Mouse (Mus musculus): ENCODE data around the gene Nipbl. TPM values are rescaled to one million over a fixed set of nuclear protein-coding genes. Genes with fewer than 3 reads are reported as not detected.

Nipbl gene
- polyA plus RNA-seq, 1 experiment from 2014 or later: 16.2 TPM

GRCm38 (mm10) chr15:8433239-8433947, 10.9 kb downstream of the Nipbl start:
- Histone ChIP-seq H3K4me3 (ENCODE audit: low read length) (no peak overlapping the region), H3K4me1 (replicated peaks; ENCODE audit: control insufficient read depth, insufficient read depth, low read length) (no peaks in the 10 kb centered on the region; the same call in 1 of the 2 replicates), H3K9ac (ENCODE audit: low read length) (no peak overlapping the region), H3K9me3 (ENCODE audit: control insufficient read depth, low read length) (no peaks in the 10 kb centered on the region), H3K27me3 (ENCODE audit: control insufficient read depth, insufficient read depth, low read depth, low read length) (no peaks in the 10 kb centered on the region), H3K27ac (ENCODE audit: low read length) (no peak overlapping the region), H3K4me2 (ENCODE audit: low read depth, low read length) (no peak overlapping the region), H3K36me3 (ENCODE audit: control insufficient read depth, insufficient read depth, low read length) (no peaks in the 10 kb centered on the region)
- no peak for ATAC-seq (ENCODE audit: low read depth)
- 83% methylated on average over 2 of the region's 2 CpGs for WGBS

DNA sequence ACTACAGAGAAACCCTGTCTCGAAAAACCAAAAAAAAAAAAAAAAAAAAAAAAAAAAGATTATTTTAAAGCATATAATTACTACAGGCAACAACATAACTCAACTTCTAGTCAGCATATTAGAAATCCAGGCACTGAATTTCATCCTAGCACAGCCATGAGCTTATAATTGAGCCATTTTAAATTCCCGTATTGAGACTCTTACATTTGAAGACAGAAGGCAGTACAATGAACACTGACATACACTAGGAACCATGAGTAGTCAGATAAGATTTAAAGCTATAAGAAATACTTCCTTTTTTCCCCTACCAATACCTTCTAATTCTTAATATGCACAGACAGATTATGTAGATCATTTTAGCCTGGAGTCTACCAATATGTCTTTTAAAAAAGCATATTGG, 11.7 kb downstream of the Nipbl start:
- no peaks in the 10 kb centered on the region; the same call in 1 of the 2 replicates for H3K4me1 ChIP-seq (replicated peaks; ENCODE audit: control insufficient read depth, insufficient read depth, low read length)
- no peak overlapping the region for H3K4me3 ChIP-seq (ENCODE audit: low read length)
- 98% methylated on average over 2 of the region's 2 CpGs for WGBS
- ATAC-seq (ENCODE audit: low read depth): no peak
- no peak overlapping the region for H3K27ac ChIP-seq (ENCODE audit: low read length)
- H3K4me2 ChIP-seq (ENCODE audit: low read depth, low read length): no peak overlapping the region
- H3K27me3 ChIP-seq (ENCODE audit: control insufficient read depth, insufficient read depth, low read depth, low read length): no peaks in the 10 kb centered on the region
- no peaks in the 10 kb centered on the region for H3K36me3 ChIP-seq (ENCODE audit: control insufficient read depth, insufficient read depth, low read length)
- no peak overlapping the region for H3K9ac ChIP-seq (ENCODE audit: low read length)
- H3K9me3 ChIP-seq (ENCODE audit: control insufficient read depth, low read length): no peaks in the 10 kb centered on the region

DNA sequence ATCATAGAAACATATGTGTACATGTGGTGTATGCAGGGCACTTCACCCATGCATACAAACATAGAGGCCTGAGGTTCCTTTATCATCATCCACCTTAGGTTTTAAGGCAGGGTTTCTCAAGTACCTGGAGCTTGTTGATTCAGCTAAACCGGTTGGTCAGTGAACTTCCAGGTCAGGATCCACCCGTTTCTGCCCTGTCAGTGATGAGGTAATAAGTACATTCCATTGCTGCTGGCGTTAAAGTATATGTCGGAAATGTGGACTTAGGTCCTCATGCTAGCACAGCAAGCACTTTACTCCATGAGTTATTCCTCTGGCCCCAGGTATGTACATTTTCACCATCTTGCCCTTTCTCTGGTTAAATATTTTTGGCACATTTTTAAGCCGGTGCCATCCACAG, 14.8 kb downstream of the Nipbl start:
- peak; percentile 69; the same call in 1 of the 2 replicates for ATAC-seq (ENCODE audit: low read depth)
- Histone ChIP-seq H3K4me2 (ENCODE audit: low read depth, low read length) (no peak overlapping the region), H3K36me3 (ENCODE audit: control insufficient read depth, insufficient read depth, low read length) (no peaks in the 10 kb centered on the region), H3K4me1 (replicated peaks; ENCODE audit: control insufficient read depth, insufficient read depth, low read length) (no peaks in the 10 kb centered on the region; the same call in 1 of the 2 replicates), H3K27ac (ENCODE audit: low read length) (no peak overlapping the region), H3K4me3 (ENCODE audit: low read length) (no peak overlapping the region), H3K9ac (ENCODE audit: low read length) (no peak overlapping the region), H3K9me3 (ENCODE audit: control insufficient read depth, low read length) (no peaks in the 10 kb centered on the region), H3K27me3 (ENCODE audit: control insufficient read depth, insufficient read depth, low read depth, low read length) (no peaks in the 10 kb centered on the region)
- WGBS: 52% methylated on average over 5 of the region's 5 CpGs

DNA sequence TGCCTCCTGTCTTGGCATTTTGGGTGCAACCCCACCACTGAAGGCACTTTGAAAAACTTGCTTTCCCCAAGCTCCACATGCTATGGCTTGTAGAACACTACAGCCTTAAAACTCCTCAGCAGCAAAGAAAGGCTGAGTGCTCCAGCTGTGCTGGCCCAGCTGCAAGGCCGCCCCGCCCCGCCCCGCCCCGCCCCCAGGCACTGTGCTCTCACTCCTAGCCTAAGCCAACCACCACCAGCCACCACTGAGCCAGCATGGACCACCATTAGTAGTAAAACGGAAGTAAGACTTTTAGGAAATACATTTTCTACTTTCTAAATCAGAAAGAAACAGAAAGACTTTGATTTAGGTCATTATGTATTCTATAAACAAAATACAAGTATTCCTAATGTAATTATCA, 23.4 kb downstream of the Nipbl start:
- Histone ChIP-seq H3K4me3 (ENCODE audit: low read length) (no peak overlapping the region), H3K9me3 (ENCODE audit: control insufficient read depth, low read length) (no peaks in the 10 kb centered on the region), H3K27ac (ENCODE audit: low read length) (no peak overlapping the region), H3K4me2 (ENCODE audit: low read depth, low read length) (no peak overlapping the region), H3K4me1 (replicated peaks; ENCODE audit: control insufficient read depth, insufficient read depth, low read length) (0 out of 2 replicates have a peak, but pooled peaks cover 3% of the 10 kb centered on the region), H3K36me3 (ENCODE audit: control insufficient read depth, insufficient read depth, low read length) (no peaks in the 10 kb centered on the region), H3K9ac (ENCODE audit: low read length) (no peak overlapping the region), H3K27me3 (ENCODE audit: control insufficient read depth, insufficient read depth, low read depth, low read length) (no peaks in the 10 kb centered on the region)
- no peak for ATAC-seq (ENCODE audit: low read depth)
- WGBS: 33% methylated on average over 6 of the region's 6 CpGs

DNA sequence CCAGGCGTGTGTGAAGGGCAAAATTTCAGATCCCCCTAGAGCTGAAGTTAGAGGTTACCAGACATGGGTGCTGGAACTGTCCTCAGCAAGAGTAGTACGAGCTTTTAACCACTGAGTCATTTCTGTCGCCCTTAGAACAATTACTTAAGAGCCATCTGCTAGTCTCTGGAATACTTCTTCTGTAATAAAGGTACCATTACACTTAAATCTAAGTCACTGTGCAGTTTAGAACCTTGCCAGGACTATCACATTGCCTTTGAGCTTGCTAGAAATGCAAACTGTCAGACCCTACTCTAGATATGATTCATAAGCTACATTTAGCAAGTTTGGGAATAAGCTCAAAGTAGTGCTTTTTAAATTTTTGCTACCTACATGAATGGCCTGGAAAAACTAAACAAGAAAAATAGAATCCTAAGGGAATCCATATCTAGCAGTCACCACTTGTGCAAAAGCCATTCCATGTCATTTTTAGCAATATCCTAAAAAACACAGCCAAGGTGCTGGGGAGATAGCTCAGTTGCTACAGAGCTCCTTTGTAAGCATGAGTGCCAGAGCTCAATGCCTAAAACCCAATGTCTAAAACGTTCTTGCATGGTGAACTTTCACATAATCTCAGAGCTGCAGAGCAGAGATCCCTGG, 27.6 kb downstream of the Nipbl start:
- H3K27me3 ChIP-seq (ENCODE audit: control insufficient read depth, insufficient read depth, low read depth, low read length): no peaks in the 10 kb centered on the region
- H3K4me1 ChIP-seq (replicated peaks; ENCODE audit: control insufficient read depth, insufficient read depth, low read length): 0 out of 2 replicates have a peak, but pooled peaks cover 3% of the 10 kb centered on the region
- no peak overlapping the region for H3K27ac ChIP-seq (ENCODE audit: low read length)
- no peak for ATAC-seq (ENCODE audit: low read depth)
- H3K9me3 ChIP-seq (ENCODE audit: control insufficient read depth, low read length): no peaks in the 10 kb centered on the region
- 74% methylated on average over 4 of the region's 4 CpGs for WGBS
- no peak overlapping the region for H3K4me3 ChIP-seq (ENCODE audit: low read length)
- H3K4me2 ChIP-seq (ENCODE audit: low read depth, low read length): no peak overlapping the region
- no peak overlapping the region for H3K9ac ChIP-seq (ENCODE audit: low read length)
- H3K36me3 ChIP-seq (ENCODE audit: control insufficient read depth, insufficient read depth, low read length): no peaks in the 10 kb centered on the region

DNA sequence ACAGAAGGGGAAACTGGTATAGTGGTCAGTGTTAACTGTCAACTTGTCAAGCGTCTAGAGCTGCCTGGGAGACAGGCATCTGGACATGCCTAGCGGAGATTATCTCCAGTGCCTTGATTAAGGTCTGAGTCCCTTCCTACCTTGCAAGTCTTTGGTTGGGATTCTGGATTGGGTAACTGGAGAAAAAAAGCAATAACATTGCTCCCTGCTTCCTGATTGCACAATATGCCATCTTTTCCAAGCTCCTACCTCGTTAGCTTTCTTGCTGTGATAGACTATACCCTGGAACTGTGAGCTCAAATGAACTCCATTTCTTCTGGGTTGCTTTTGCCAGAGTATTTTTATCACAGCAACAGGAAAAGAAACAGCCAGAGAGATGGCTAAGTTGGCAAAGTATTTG, 30.9 kb downstream of the Nipbl start:
- Histone ChIP-seq H3K4me3 (ENCODE audit: low read length) (no peak overlapping the region), H3K9ac (ENCODE audit: low read length) (no peak overlapping the region), H3K36me3 (ENCODE audit: control insufficient read depth, insufficient read depth, low read length) (no peaks in the 10 kb centered on the region), H3K4me2 (ENCODE audit: low read depth, low read length) (no peak overlapping the region), H3K9me3 (ENCODE audit: control insufficient read depth, low read length) (no peaks in the 10 kb centered on the region), H3K27ac (ENCODE audit: low read length) (no peak overlapping the region), H3K27me3 (ENCODE audit: control insufficient read depth, insufficient read depth, low read depth, low read length) (no peaks in the 10 kb centered on the region), H3K4me1 (replicated peaks; ENCODE audit: control insufficient read depth, insufficient read depth, low read length) (no peaks in the 10 kb centered on the region)
- ATAC-seq (ENCODE audit: low read depth): no peak
- WGBS: 82% methylated on average over 3 of the region's 3 CpGs

DNA sequence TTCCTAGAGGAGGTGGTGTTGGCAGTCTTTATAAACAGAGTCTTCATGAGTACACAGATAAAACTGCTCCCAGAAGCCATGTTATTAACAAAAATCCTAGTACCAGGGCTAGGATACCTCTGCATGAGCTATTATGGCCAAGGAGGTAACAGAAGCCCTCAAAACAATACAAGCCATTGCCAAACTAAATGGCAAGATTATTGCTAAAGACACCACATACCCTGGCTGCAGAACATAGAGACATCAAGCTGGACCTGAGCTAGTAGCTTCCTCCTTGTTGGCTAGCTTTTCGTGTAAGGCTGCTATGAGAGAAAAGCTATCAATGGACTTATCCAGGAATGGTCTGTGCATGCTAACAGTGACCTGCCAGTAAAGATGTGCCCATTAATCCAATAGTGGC, 32.4 kb downstream of the Nipbl start:
- no peaks in the 10 kb centered on the region for H3K4me1 ChIP-seq (replicated peaks; ENCODE audit: control insufficient read depth, insufficient read depth, low read length)

DNA sequence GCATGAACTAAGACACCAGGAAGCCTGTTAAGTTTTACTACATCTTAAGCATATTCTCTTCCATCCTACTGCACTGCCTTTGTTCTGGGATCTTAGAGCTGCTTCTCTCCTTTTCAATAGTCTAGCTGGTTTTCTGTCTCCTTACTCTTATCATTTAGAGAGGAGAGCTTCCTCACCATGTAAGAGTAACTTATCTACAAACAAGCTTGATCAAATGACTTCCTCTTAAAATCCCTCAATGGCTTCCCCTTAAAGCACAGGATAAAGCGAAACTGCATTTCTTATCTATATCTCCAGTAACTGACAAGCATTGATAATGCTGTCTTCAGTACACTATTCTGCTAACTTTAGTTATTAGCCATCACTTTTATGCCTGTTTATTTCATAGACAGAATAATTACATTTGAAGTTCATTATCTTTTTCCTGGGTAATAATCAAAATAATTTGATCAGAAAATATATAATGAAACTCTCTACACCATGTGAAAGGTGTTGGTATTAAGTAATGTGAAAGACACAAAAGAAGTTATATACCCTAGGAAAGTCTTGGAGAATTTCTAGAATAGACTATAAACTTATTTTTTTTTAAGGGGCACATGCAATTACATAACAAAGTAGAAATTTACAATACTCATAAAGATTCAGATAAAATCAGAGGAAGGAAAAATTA, 33.0 kb downstream of the Nipbl start:
- Histone ChIP-seq H3K9me3 (ENCODE audit: control insufficient read depth, low read length) (no peaks in the 10 kb centered on the region), H3K36me3 (ENCODE audit: control insufficient read depth, insufficient read depth, low read length) (no peaks in the 10 kb centered on the region), H3K4me2 (ENCODE audit: low read depth, low read length) (no peak overlapping the region), H3K27me3 (ENCODE audit: control insufficient read depth, insufficient read depth, low read depth, low read length) (no peaks in the 10 kb centered on the region), H3K4me1 (replicated peaks; ENCODE audit: control insufficient read depth, insufficient read depth, low read length) (no peaks in the 10 kb centered on the region), H3K4me3 (ENCODE audit: low read length) (no peak overlapping the region), H3K9ac (ENCODE audit: low read length) (no peak overlapping the region), H3K27ac (ENCODE audit: low read length) (no peak overlapping the region)
- WGBS: 49% methylated on average over 1 of the region's 1 CpGs
- no peak for ATAC-seq (ENCODE audit: low read depth)

More for the DNA sequence above, 32.4 kb downstream of the Nipbl start:
- Histone ChIP-seq H3K9me3 (ENCODE audit: control insufficient read depth, low read length) (no peaks in the 10 kb centered on the region), H3K36me3 (ENCODE audit: control insufficient read depth, insufficient read depth, low read length) (no peaks in the 10 kb centered on the region), H3K27me3 (ENCODE audit: control insufficient read depth, insufficient read depth, low read depth, low read length) (no peaks in the 10 kb centered on the region), H3K9ac (ENCODE audit: low read length) (no peak overlapping the region), H3K4me2 (ENCODE audit: low read depth, low read length) (no peak overlapping the region), H3K4me3 (ENCODE audit: low read length) (no peak overlapping the region), H3K27ac (ENCODE audit: low read length) (no peak overlapping the region)
- 73% methylated on average over 1 of the region's 1 CpGs for WGBS
- no peak for ATAC-seq (ENCODE audit: low read depth)

GRCm38 (mm10) chr15:8407082-8407481, 37.2 kb downstream of the Nipbl start:
- no peak overlapping the region for H3K4me2 ChIP-seq (ENCODE audit: low read depth, low read length)
- no peak for ATAC-seq (ENCODE audit: low read depth)
- H3K4me3 ChIP-seq (ENCODE audit: low read length): no peak overlapping the region
- no peaks in the 10 kb centered on the region for H3K4me1 ChIP-seq (replicated peaks; ENCODE audit: control insufficient read depth, insufficient read depth, low read length)
- no peak overlapping the region for H3K27ac ChIP-seq (ENCODE audit: low read length)
- WGBS: 71% methylated on average over 2 of the region's 2 CpGs
- H3K36me3 ChIP-seq (ENCODE audit: control insufficient read depth, insufficient read depth, low read length): no peaks in the 10 kb centered on the region
- no peaks in the 10 kb centered on the region for H3K9me3 ChIP-seq (ENCODE audit: control insufficient read depth, low read length)
- H3K9ac ChIP-seq (ENCODE audit: low read length): no peak overlapping the region
- no peaks in the 10 kb centered on the region for H3K27me3 ChIP-seq (ENCODE audit: control insufficient read depth, insufficient read depth, low read depth, low read length)
